In genomic region chr13:74769871-74770270, GRCm38 (mm10) we compare ENCODE assay signal across 8 mouse cellular contexts. TPM values are rescaled to one million over a fixed set of nuclear protein-coding genes. Genes with fewer than 3 reads are reported as not detected.
DNase-seq lines count a peak whose midpoint lies in the region; ATAC-seq and TF ChIP-seq lines count a peak whose summit lies in the region.

No protein-coding gene starts in this region.

- DNase-seq in left cerebral cortex, adult 2 months (ENCODE audit: extremely low spot score in 1 of 2, low spot score in 2 of 2), result no peak
- no peak for DNase-seq in left cerebral cortex, postnatal 4 days
- no peak for DNase-seq in neural tube, embryonic 11.5 days (ENCODE audit: low spot score)
- no peak for DNase-seq in gastrocnemius, postnatal 36 days
- DNase-seq in cerebellum, postnatal 4 days (ENCODE audit: low spot score in 2 of 2), result no peak

- WGBS in heart, embryonic 15.5 days, result 4% methylated on average over 8 of the region's 8 CpGs
- WGBS in liver, embryonic 12.5 days (ENCODE audit: insufficient replicate concordance), result 3% methylated on average over 8 of the region's 8 CpGs
- WGBS in neural tube, embryonic 11.5 days, result 17% methylated on average over 8 of the region's 8 CpGs

- peak overlapping the region; percentile 53 for H3K4me3 ChIP-seq in left cerebral cortex, adult 2 months
- H3K4me3 ChIP-seq in cortical plate, adult 2 months (ENCODE audit: insufficient read depth, low read length), result peak overlapping the region; percentile 70; the same call in 1 of the 2 replicates
- H3K4me3 ChIP-seq in heart, embryonic 15.5 days, result peak overlapping the region; percentile 66
- H3K4me3 ChIP-seq in liver, embryonic 12.5 days, result peak overlapping the region; percentile 64
- peak overlapping the region; percentile 40 for H3K4me3 ChIP-seq in neural tube, embryonic 11.5 days (ENCODE audit: low read depth, low read length)

- ATAC-seq in heart, embryonic 15.5 days (replicated peaks; ENCODE audit: insufficient number of reproducible peaks, insufficient read depth, low FRiP score, low read depth), result peak; percentile 40; the same call in 1 of the 2 replicates
- ATAC-seq in liver, embryonic 12.5 days, result peak; percentile 58
- ATAC-seq in neural tube, embryonic 11.5 days (ENCODE audit: insufficient read depth, low FRiP score, low TSS enrichment), result no peak

- no peak for TF ChIP-seq POLR2A in cortical plate, adult 2 months (IDR thresholded peaks at IDR 0.05; ENCODE audit: extremely low read depth, insufficient read depth, low read length)

- no peaks in the 10 kb centered on the region for H3K9me3 ChIP-seq in heart, embryonic 15.5 days (replicated peaks)
- H3K9me3 ChIP-seq in liver, embryonic 12.5 days (replicated peaks), result no peaks in the 10 kb centered on the region
- no peaks in the 10 kb centered on the region for H3K9me3 ChIP-seq in neural tube, embryonic 11.5 days (ENCODE audit: control insufficient read depth, low read length)

- no peaks in the 10 kb centered on the region for H3K36me3 ChIP-seq in heart, embryonic 15.5 days
- no peaks in the 10 kb centered on the region for H3K36me3 ChIP-seq in liver, embryonic 12.5 days
- H3K36me3 ChIP-seq in neural tube, embryonic 11.5 days (ENCODE audit: control insufficient read depth, insufficient read depth, low read length), result no peaks in the 10 kb centered on the region

- peak overlapping the region; percentile 64 for H3K9ac ChIP-seq in heart, embryonic 15.5 days
- H3K9ac ChIP-seq in liver, embryonic 12.5 days, result peak overlapping the region; percentile 74
- H3K9ac ChIP-seq in neural tube, embryonic 11.5 days (ENCODE audit: low read length), result no peak overlapping the region; the same call in none of the 2 replicates

- no peaks in the 10 kb centered on the region for H3K27me3 ChIP-seq in heart, embryonic 15.5 days
- no peaks in the 10 kb centered on the region for H3K27me3 ChIP-seq in liver, embryonic 12.5 days (replicated peaks)
- no peaks in the 10 kb centered on the region for H3K27me3 ChIP-seq in neural tube, embryonic 11.5 days (ENCODE audit: control insufficient read depth, insufficient read depth, low read length)

- no peak for TF ChIP-seq CTCF in left cerebral cortex, adult 2 months (IDR thresholded peaks at IDR 0.05)
- no peak for TF ChIP-seq CTCF in cortical plate, adult 2 months (IDR thresholded peaks at IDR 0.05; ENCODE audit: extremely low read depth, insufficient read depth, low read length)

- peak overlapping the region; percentile 76 for H3K4me2 ChIP-seq in heart, embryonic 15.5 days
- H3K4me2 ChIP-seq in liver, embryonic 12.5 days, result peak overlapping the region; percentile 78
- H3K4me2 ChIP-seq in neural tube, embryonic 11.5 days (ENCODE audit: low read depth), result peak overlapping the region; percentile 66

- no peak overlapping the region for H3K27ac ChIP-seq in left cerebral cortex, adult 2 months
- no peak overlapping the region for H3K27ac ChIP-seq in cortical plate, adult 2 months (ENCODE audit: insufficient read depth, low read length)
- peak overlapping the region; percentile 96 for H3K27ac ChIP-seq in heart, embryonic 15.5 days
- peak overlapping the region; percentile 95 for H3K27ac ChIP-seq in liver, embryonic 12.5 days
- no peak overlapping the region for H3K27ac ChIP-seq in neural tube, embryonic 11.5 days (ENCODE audit: low read depth, low read length)

- H3K4me1 ChIP-seq in cortical plate, adult 2 months (ENCODE audit: control insufficient read depth, insufficient read depth, low read length), result no peaks in the 10 kb centered on the region
- H3K4me1 ChIP-seq in heart, embryonic 15.5 days (replicated peaks), result peaks cover 3% of the 10 kb centered on the region; the same call in 1 of the 2 replicates
- H3K4me1 ChIP-seq in liver, embryonic 12.5 days, result peaks cover 39% of the 10 kb centered on the region
- H3K4me1 ChIP-seq in neural tube, embryonic 11.5 days (ENCODE audit: control insufficient read depth, insufficient read depth, low read length), result no peaks in the 10 kb centered on the region

- intact Hi-C loops in left cerebral cortex, adult 2 months (cut with DNase I), result no loop called here
- intact Hi-C loops in left cerebral cortex, postnatal 4 days (cut with DNase I), result no loop called here
- intact Hi-C loops in gastrocnemius, postnatal 36 days (cut with DNase I), result no loop called here

RNA-seq across cellular contexts. Expression of gene Cast, which starts 38.7 kb away (rescaled TPM):
- total RNA-seq in left cerebral cortex, adult 2 months (2021), result 10 to 100 TPM; 10.3 to 11.5 TPM
- total RNA-seq in left cerebral cortex, postnatal 4 days (2021), result 10 to 100 TPM in 1 of 2 experiments, 1 to 10 TPM in 1; 9.9 to 12.2 TPM
- polyA plus RNA-seq in cortical plate, adult 2 months (2012; rRNA removed), result 6.1 and 6.5 TPM in 2 replicates
- 52.9 and 55.0 TPM in 2 replicates for polyA plus RNA-seq in heart, embryonic 15.5 days (2015; fragmentation: Nextera tagmentation; extraction: Ambion mirVana)
- 38.6 and 39.3 TPM in 2 replicates for polyA plus RNA-seq in liver, embryonic 12.5 days (2016; fragmentation: Nextera tagmentation; extraction: Ambion mirVana)
- 19.2 and 19.6 TPM in 2 replicates for polyA plus RNA-seq in neural tube, embryonic 11.5 days (2014; fragmentation: Nextera tagmentation; extraction: Ambion mirVana)
- total RNA-seq in gastrocnemius, postnatal 36 days (2021), result 10 to 100 TPM; 85.2 to 87.1 TPM

Comparison
In these comparisons a context has a peak if more than half of its experiments do, and no peak if none do; other contexts are left out.
1. H3K27ac ChIP-seq: peak in heart, embryonic 15.5 days (single experiment) and liver, embryonic 12.5 days (single experiment); none in left cerebral cortex, adult 2 months (single experiment), cortical plate, adult 2 months (single experiment) and neural tube, embryonic 11.5 days (single experiment).
2. Peak in every context shown above with its lines, with median percentiles within 50 percentile points of each other: H3K4me3 ChIP-seq and H3K4me2 ChIP-seq.